Comparison of ENCODE assay signal across 8 mouse cellular contexts in the genomic region with DNA sequence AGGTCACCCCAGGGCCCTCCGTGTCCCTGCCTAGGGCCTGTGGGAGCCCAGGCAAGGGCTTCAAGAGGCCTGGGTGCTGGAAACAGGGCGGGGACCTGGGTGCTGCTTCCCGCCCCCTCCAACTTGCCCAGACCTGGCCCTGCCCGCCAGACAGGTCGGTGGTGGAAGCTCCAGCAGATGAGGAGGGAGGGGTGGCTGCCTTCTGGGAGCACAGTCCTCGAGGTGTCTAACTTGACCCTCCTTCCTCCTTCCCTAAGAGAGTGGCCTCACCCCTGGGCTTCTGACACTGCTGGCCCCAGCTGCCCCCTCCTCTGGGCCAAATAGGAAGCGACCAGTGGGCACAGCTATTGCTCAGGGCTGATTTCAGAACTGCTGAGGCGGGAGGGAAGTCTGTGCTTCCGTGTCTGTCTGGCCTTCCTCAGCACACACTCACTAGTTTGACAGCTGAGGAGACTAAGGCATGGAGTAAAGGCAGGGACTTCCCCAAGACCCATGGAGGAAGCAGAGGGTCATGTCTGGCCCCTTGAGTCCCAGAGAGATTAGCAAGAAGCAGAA. TPM values are rescaled to one million over a fixed set of nuclear protein-coding genes. Genes with fewer than 3 reads are reported as not detected.
A peak's percentile ranks its signal among the peaks of the same experiment; 100 is the strongest.
DNase-seq lines count a peak whose midpoint lies in the region; ATAC-seq and TF ChIP-seq lines count a peak whose summit lies in the region.

A gene (minus strand): TSS at position 175 of the 555 bp plus-strand sequence.

- H3K27ac ChIP-seq in testis, adult 2 months (ENCODE audit: control insufficient read depth, insufficient read depth, low read depth, low read length), result peak within 1 kb of the TSS; percentile 51
- peak within 1 kb of the TSS; percentile 76 for H3K27ac ChIP-seq in liver, embryonic 13.5 days
- H3K27ac ChIP-seq in forebrain, embryonic 14.5 days (ENCODE audit: low read depth, low read length), result no peak within 1 kb of the TSS

- H3K4me2 ChIP-seq in liver, embryonic 13.5 days, result peak within 1 kb of the TSS; percentile 72
- no peak within 1 kb of the TSS for H3K4me2 ChIP-seq in forebrain, embryonic 14.5 days (ENCODE audit: low read length)

- DNase-seq in testis, postnatal 14 days (ENCODE audit: low spot score), result no peak
- no peak for DNase-seq in liver, embryonic 13.5 days
- DNase-seq in urinary bladder, adult 2 months (ENCODE audit: low spot score), result peak; percentile 56
- no peak for DNase-seq in cerebellum, postnatal 4 days (ENCODE audit: low spot score in 2 of 2)
- no peak for DNase-seq in layer of hippocampus, adult 18-20 months (ENCODE audit: low spot score in 2 of 2)
- DNase-seq in forebrain, embryonic 14.5 days (ENCODE audit: low spot score), result no peak

- no peak for TF ChIP-seq POLR2A in testis, adult 2 months (IDR thresholded peaks at IDR 0.05; ENCODE audit: control insufficient read depth, low read depth, low read length)

- peak within 1 kb of the TSS; percentile 75 for H3K4me3 ChIP-seq in testis, adult 2 months (ENCODE audit: control insufficient read depth, low read depth, low read length)
- H3K4me3 ChIP-seq in erythroblast, embryonic 14.5 days (replicated peaks), result peak within 1 kb of the TSS; percentile 47
- H3K4me3 ChIP-seq in liver, embryonic 13.5 days (replicated peaks), result peak within 1 kb of the TSS; percentile 52
- no peak within 1 kb of the TSS for H3K4me3 ChIP-seq in forebrain, embryonic 14.5 days (ENCODE audit: low read depth, low read length)

- peak; percentile 52 for ATAC-seq in liver, embryonic 13.5 days (ENCODE audit: low read depth)
- ATAC-seq in forebrain, embryonic 14.5 days, result no peak

- WGBS in liver, embryonic 13.5 days (ENCODE audit: insufficient replicate concordance), result 11% methylated on average over 9 of the region's 9 CpGs
- WGBS in forebrain, embryonic 14.5 days, result 27% methylated on average over 9 of the region's 9 CpGs

- no peaks in the 10 kb centered on the region for H3K36me3 ChIP-seq in testis, adult 2 months (ENCODE audit: control insufficient read depth, insufficient read depth, low read length)
- H3K36me3 ChIP-seq in erythroblast, embryonic 14.5 days (ENCODE audit: control insufficient read depth), result peaks cover 5% of the 10 kb centered on the region
- H3K36me3 ChIP-seq in liver, embryonic 13.5 days, result peaks cover 3% of the 10 kb centered on the region
- H3K36me3 ChIP-seq in forebrain, embryonic 14.5 days (ENCODE audit: control insufficient read depth, insufficient read depth, low read length), result peaks cover 3% of the 10 kb centered on the region

- H3K9ac ChIP-seq in liver, embryonic 13.5 days, result peak within 1 kb of the TSS; percentile 72
- H3K9ac ChIP-seq in forebrain, embryonic 14.5 days (ENCODE audit: low read length), result no peak within 1 kb of the TSS

- H3K27me3 ChIP-seq in testis, adult 2 months (ENCODE audit: control insufficient read depth, insufficient read depth, low read length), result no peaks in the 10 kb centered on the region
- no peaks in the 10 kb centered on the region; the same call in 1 of the 2 replicates for H3K27me3 ChIP-seq in erythroblast, embryonic 14.5 days (ENCODE audit: control insufficient read depth)
- no peaks in the 10 kb centered on the region for H3K27me3 ChIP-seq in liver, embryonic 13.5 days
- no peaks in the 10 kb centered on the region for H3K27me3 ChIP-seq in forebrain, embryonic 14.5 days (replicated peaks; ENCODE audit: control insufficient read depth, insufficient read depth, low read length)

- TF ChIP-seq CTCF in testis, adult 2 months (IDR thresholded peaks at IDR 0.05; ENCODE audit: control insufficient read depth, insufficient read depth, insufficient replicate concordance, low read depth, low read length), result no peak

- H3K4me1 ChIP-seq in testis, adult 2 months (ENCODE audit: control insufficient read depth, insufficient read depth, low read length), result peaks cover 20% of the 10 kb centered on the region
- peaks cover 47% of the 10 kb centered on the region for H3K4me1 ChIP-seq in erythroblast, embryonic 14.5 days (ENCODE audit: control insufficient read depth)
- peaks cover 52% of the 10 kb centered on the region for H3K4me1 ChIP-seq in liver, embryonic 13.5 days (replicated peaks)
- no peaks in the 10 kb centered on the region for H3K4me1 ChIP-seq in forebrain, embryonic 14.5 days (ENCODE audit: control insufficient read depth, insufficient read depth, low read length)

- H3K9me3 ChIP-seq in erythroblast, embryonic 14.5 days (ENCODE audit: control insufficient read depth, low read length), result no peaks in the 10 kb centered on the region
- H3K9me3 ChIP-seq in liver, embryonic 13.5 days (replicated peaks), result no peaks in the 10 kb centered on the region
- H3K9me3 ChIP-seq in forebrain, embryonic 14.5 days (replicated peaks; ENCODE audit: control insufficient read depth, low read length), result no peaks in the 10 kb centered on the region

RNA-seq across cellular contexts. Expression of the gene that starts here (rescaled TPM):
- polyA plus RNA-seq in testis, adult 2 months (2012; rRNA removed), result 1.0 and 1.2 TPM in 2 replicates
- polyA plus RNA-seq in erythroblast, embryonic 14.5 days (2012), result 0.14 and 0.24 TPM in 2 replicates
- polyA plus RNA-seq in liver, embryonic 13.5 days (2015; fragmentation: Nextera tagmentation; extraction: Ambion mirVana), result 7.2 and 7.5 TPM in 2 replicates
- polyA plus RNA-seq in urinary bladder, adult 2 months (2012; rRNA removed), result 16.1 and 16.2 TPM in 2 replicates
- 1 to 10 TPM; 3.9 to 4.4 TPM for total RNA-seq in layer of hippocampus, adult 18-20 months (2021)
- polyA plus RNA-seq in forebrain, embryonic 14.5 days (2014; fragmentation: Nextera tagmentation; extraction: Ambion mirVana), result 0.90 and 1.2 TPM in 2 replicates
